Mouse (Mus musculus): Measurements from ENCODE around the gene Tmem95.

Gene Tmem95

DNA sequence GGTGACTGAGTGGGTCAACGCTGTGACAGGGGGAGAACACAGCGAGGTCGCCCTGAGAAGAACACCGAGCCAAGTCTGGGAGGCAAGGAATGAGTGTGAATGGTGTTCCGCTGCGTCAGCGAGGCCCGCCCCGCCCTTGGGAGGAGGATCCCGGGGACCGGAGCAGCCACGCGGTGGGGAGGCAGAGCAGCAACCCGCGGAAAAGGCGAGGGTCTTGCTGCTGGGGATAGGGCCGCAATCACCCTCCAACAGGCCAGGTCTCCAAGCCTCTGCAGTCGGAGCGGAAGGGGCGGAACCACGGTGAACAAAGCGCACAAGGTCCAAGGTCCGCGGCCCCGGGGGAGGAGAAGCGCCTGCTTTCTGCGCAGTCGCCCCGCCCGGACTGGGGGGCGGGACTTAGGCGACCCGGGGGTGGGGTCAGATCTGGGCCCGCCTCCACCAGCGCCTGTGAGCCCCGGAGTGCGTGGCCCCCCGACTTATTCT, 31.6 kb downstream of the Tmem95 start, which contains the start of gene Plscr3:
Gene Plscr3 (plus strand): TSS at position 179 of the 483 bp plus-strand sequence.
- peak; percentile 96 to 98 for DNase-seq

DNA sequence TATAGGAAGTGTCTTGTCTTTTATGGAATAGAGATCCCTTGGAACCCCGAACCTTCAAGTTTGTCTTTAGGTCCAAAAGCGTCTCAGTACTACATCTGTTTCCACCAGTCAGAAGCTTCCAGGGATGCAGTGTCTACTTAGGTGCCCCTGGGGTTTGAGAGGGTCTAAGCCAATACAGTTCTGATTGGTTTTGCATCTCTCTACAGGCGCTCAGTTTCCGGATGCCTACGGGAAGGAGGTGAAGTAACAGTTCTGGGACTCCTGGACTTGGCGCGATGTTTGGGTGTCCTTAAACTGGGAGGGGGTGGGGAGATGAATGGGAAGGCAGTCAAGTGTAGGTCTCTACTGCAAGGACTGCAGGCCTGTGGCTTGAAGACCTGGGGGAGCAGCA, 39.1 kb downstream of the Tmem95 start:
- DNase-seq, result peak; percentile 19 to 42

DNA sequence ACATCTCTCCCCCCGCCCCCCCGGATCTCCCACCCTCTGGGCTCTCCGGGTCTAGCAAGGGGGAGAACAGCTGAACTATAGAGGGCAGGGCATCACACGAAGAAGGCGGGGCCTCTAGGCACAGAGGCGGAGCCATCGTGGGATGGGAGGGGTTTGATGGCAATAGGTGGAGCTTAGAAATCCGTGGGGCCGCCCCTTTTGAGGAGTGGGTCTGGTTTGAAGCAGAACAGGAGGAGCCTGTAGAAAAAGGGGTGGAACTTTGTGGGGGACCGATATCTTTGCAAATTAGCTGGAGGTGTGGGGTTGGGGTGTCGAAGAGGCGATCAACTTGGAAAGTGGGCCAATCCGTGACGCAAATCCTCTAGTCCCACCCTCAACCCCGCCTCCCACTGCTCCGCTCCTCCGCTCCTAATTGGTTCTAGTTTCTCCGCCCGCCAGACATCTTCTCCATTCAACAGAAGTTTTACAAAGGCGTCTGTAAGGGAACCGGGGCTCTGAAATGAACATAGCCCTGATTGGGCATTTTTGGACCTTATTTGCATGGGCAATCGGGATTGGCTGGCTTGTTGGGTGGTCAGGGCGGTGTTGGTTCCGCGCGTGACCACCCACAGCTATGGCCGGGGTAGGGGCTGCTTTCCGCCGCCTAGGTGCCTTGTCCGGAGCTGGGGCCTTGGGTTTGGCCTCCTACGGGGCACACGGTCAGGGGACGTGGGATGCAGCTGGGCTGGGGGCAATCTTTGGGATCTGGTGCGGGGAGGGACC, 39.7 kb downstream of the Tmem95 start, which contains the start of gene Tmem256:
Gene Tmem256 (plus strand): TSS at position 563 of the 762 bp plus-strand sequence.
- peak; percentile 97 to 99 for DNase-seq

DNA sequence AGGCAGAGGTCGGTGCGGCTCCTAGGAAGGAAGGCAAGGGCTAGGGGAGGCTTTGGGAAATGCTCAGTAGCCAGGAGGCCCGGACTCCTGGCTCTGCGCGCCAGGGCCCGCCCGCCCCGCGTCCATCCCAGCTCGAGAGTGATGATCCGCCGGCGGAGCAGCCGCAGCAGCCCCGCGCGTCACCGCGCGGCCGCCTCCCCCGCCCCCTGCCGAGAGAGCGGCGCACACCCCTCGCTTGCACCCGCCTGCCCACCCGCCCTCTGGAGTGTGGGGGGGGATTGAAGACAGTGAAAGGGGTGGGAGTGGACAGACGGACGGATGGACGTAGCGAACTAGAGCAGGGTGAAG, 40.2 kb downstream of the Tmem95 start, which contains the start of gene Nlgn2:
Gene Nlgn2 (minus strand): TSS at position 181 of the 348 bp plus-strand sequence.
- DNase-seq, result no peak

DNA sequence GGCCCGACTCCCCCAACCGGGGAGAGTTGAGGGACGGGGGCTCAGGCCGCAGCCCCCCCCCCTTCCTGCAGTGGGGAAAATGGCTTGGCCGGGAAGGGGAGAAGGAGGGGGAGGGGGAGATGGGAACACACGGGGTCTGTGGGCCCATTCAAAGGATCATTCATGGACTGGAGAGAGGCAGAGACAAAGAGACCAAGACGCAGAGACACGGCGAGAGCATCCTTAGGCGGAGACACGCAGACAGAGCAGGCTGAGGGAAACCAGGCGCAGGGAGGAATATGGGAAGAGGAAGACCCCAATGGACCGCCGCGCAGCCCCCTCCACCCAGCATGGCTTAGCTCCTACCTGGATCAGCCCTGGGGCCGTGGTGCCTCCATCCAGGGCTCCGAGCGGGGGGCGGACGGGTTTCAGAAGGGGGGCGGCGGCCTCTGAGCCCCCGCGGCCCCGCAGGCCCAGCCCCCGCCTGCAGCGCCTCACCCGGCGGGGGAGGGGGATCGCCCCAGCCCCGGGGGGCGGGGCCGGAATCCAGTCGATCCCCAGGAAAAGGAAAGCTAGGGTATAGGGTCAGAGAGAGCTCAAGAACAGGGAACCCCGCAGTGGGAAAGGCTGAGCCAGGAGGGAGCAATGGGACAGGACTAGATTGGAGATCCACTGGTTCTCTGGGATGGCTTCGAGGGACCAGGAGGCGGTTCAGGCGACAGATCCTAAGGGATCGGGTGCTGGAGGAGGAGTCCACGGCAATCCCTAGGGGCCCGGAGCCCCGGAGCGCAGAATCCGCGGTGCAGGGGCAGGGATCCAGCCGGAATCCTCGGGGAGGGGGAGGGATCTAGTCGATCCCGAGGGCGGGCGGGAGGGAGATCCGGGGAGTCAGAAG, 40.9 kb downstream of the Tmem95 start:
- DNase-seq, result peak in 1 of 2 experiments; percentile 49

DNA sequence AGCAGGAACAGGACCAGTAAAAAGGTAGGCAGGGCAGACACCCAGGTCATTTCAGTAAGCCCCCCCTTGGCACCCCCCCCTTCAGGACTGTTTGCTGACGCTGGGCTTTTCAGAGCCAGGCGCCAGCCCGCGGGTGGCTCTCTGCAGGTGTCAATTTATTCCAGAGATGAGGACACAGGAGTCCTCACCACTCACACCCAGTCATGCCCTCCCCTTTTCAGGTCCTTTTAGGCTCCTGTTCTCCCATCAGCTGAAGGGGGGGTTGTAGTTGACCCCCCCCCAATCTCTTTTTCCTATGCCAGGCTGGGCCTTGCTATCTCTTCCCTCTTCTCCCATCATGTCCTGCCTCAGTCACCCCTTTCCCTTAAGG, 41.9 kb downstream of the Tmem95 start:
- no peak for DNase-seq

DNA sequence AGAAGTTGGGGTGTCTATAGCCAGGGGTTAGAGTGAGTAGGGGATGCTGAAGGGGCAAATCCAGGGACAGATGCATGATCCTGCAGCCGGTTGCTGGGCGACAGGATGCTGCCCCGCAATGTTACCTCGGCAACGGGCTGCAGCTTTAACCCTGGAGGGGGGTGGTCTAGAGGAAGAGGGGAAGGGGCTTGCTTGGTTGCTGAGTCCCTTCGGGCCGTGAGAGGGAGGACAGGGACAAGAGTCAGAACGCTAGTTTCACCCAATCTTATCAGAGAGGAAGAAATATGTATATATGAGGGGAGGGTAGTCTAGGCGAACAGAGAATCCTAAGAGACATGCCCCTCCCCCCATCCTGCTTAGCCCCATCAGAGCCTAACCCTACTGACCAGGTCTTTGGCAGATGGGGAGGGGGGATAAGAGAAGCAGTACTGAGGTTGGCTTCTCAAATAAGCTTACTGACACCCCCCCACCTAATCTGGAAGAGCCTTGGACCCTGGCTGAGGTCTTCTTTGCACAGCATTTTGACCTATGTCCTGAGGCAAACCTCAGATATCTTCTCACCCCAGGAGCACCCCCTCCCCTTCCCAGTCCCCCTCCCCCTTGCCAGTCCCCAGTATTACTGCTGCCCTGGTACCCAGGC, 42.4 kb downstream of the Tmem95 start:
- no peak for DNase-seq

DNA sequence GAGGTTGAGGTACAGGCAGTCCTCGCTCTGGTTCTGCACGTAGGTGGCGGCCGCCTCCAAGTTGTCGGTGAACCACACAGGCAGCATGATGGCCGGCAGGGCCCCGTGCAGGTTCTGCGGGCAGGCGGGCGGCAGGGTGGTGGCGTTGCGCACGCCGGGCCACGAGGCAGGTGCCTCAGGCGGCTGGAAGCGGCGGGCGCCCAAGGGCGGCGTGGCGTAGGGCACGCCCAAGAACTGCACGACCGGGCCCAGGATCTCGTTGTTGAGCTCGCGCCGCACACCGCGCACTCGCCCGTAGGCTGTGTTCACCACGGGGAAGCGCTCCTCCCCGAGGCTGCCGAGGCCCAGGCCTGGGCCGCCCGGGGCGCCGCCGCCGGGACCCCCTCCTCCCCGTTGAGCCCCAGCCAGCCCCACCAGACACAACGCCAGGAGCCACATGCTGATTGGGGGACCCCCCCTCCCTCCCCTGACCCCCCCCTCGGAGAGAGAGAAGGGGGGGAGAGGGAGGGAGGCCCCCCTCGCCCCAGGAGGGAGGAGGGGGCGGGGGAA, 43.7 kb downstream of the Tmem95 start:
- DNase-seq, result peak; percentile 36 to 59

DNA sequence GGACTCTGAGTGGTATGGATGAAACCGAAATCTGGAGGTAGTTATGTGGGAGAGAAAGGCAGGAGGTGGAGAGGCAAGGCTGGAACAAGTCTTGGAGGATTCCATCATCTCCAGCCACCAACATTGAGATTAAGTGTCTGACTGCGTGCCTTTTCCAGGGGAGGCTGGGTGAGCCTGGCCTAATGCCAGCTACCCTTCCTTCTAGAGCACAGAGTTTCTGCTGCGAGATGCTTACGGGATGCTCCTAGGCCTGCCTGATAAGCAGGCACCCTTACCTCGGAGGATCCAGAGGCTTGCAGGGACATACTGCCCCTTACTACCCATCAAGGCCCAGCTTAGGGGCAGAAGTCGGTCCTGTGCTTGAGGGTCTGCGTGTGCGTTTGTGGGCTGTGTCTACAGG, 44.3 kb downstream of the Tmem95 start:
- no peak for DNase-seq

DNA sequence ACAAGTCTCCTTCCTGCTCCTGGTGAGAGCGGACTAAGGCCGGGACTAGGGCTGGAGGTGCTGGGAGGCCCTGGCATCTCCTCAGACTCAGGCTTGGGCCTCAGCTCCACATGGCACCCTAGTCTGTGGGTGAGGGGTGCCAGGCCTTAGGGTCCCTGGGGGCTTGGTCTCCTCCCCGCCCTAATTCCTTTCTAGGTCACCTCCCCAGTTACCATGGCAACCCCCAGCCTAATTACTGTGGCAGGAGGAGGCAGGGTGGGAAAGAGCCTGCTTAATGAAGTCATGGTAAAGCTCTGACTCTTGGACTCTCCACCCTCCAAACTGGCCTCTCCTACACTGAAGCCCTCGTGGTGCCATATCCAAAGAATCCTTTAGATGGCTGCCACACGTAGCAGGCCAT, 49.0 kb downstream of the Tmem95 start:
- DNase-seq, result no peak
